Mouse (Mus musculus): ENCODE measurements around the gene Glis1.
"Not testable (repeated sequence)": the region's sequence is repeated elsewhere in the genome, so short reads cannot be mapped to it uniquely, and the experiment has no call there.

Glis1 gene

DNA sequence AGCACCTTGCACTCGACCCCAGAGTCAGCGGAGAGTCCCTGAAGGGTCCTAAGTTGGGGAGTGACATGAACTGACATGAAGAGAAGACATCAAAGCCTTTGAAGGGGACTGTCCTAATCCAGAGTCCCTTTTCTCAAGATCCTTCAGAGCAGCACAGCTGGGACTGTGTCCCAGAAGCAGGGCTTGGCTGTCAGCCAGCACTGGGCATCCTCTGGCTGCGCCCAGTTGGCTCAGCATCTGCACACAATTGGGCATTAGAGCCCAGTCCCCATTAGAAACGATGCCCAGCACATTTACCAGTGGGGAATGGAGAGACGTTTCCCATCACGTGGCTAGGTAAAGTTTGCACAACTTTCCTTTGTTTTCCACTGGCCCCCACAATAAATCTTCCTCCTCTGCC lies 142.4 kb downstream of the Glis1 start:
- DNase-seq (ENCODE audit: low spot score in 2 of 2) = no peak

GRCm38 (mm10) chr4:107577146-107577839 lies 142.9 kb downstream of the Glis1 start:
- DNase-seq (ENCODE audit: low spot score in 2 of 2) = no peak

GRCm38 (mm10) chr4:107580883-107581282 lies 146.5 kb downstream of the Glis1 start:
- no peak for DNase-seq (ENCODE audit: low spot score in 2 of 2)

DNA sequence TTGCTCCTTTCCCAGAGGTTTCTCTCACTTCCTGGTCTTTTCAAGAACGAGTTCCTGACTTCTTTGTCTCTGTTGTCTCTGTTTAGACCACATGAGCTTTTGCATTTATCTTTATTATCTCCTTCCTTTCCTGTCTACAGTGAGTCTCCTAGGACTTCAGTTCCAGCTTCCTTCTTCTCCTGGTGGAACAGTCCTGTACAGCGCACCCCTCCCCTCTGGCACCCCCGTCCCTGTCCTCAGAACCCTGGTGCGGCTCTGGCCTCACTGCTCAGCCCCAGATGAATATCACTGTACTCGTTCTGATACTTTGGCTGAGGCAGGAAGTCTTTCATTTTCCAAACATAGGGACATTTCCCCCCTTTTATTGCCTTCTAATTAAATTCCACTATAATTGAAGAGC lies 152.0 kb downstream of the Glis1 start:
- DNase-seq (ENCODE audit: low spot score in 2 of 2) = no peak

GRCm38 (mm10) chr4:107588637-107589036 lies 154.2 kb downstream of the Glis1 start:
- no peak for DNase-seq (ENCODE audit: low spot score in 2 of 2)

DNA sequence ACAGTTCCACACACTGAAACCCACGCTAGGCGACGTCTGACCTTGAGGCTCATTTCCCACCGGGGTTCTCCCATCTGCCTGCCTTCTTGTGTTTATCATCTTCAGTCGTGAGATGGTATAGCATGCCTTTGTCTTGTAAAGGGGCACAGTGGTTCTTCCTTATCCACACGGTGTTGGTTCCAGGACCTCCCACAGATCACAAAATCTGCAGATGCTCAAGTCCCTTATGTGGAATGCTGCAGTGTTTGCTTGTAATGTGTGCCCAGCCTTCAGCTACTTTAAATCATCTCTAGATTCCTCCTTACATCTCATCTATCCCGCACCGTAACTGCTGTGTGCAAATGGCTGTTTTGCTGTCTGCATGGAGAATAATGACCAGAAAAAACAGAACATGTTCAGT lies 154.7 kb downstream of the Glis1 start:
- no peak for DNase-seq (ENCODE audit: low spot score in 2 of 2)

- DNase-seq (ENCODE audit: low spot score in 2 of 2) = no peak
Observed at GRCm38 (mm10) chr4:107590805-107591534, 156.6 kb downstream of the Glis1 start.

DNA sequence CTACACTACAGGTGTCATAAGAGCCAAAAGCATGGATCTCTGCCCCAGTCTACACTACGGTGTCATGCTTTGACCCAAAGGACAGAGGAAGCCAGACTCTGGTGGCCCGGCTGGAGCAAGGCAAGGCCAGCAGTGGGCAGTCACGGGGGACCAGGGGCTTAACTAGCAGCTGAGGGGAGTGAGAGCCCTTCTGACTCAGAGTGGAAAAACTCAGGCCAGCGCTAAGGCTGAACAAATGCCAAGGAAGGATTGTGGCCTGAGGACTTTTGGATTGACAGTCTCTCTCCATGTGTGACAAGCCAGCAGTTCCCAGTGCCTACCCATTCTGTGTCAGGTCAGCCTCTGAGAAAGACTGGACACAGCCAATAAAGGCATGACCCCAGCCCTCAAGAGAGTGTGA lies 159.0 kb downstream of the Glis1 start:
- no peak for DNase-seq (ENCODE audit: low spot score in 2 of 2)

GRCm38 (mm10) chr4:107597226-107597897 lies 163.0 kb downstream of the Glis1 start:
- DNase-seq (ENCODE audit: low spot score in 2 of 2) = no peak

- no peak for DNase-seq (ENCODE audit: low spot score in 2 of 2)
Observed at GRCm38 (mm10) chr4:107597898-107598580, 163.6 kb downstream of the Glis1 start.

DNA sequence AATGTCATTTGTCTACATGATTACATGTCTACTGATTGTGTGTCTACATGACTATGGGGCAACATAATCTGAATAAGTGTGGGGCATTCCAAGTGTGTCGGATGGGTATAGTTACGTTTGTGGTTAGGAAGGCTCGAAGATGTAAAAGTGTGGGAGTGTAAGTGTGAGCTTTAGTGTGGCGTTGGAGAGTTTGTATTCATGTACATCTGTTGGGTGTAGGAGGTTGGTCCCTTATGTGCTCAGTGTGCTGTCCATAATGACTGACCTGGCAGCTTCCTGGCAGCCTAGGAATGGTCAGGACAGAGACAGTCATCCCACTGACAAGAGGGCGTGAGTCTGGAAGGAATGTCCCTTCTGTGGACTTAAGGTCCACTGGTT lies 164.2 kb downstream of the Glis1 start:
- not testable (repeated sequence) for DNase-seq (ENCODE audit: low spot score in 2 of 2)

GRCm38 (mm10) chr4:107602284-107602683 lies 167.9 kb downstream of the Glis1 start:
- no peak for DNase-seq (ENCODE audit: low spot score in 2 of 2)

DNA sequence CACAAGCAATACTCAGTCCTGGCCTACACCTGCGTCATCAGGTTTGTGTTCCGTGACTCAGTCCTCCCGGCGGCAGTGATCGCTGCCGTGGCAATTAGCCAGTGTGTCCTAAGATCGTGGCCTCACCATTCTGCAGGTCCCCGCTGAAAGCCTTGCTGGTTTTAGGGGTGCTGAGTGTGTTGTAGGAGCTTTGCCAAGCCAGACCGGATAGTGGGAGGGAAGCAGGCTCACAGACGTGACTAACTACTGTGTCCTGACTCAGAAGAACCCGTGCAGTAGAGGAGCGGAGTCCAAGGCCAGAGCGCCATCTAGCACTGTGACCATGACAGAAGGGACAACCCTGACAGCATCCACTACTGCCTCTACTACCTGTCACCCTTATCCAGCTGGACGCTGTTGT lies 168.4 kb downstream of the Glis1 start:
- no peak for DNase-seq (ENCODE audit: low spot score in 2 of 2)

- DNase-seq (ENCODE audit: low spot score in 2 of 2) = no peak
Observed at GRCm38 (mm10) chr4:107603208-107603607, 168.8 kb downstream of the Glis1 start.

DNA sequence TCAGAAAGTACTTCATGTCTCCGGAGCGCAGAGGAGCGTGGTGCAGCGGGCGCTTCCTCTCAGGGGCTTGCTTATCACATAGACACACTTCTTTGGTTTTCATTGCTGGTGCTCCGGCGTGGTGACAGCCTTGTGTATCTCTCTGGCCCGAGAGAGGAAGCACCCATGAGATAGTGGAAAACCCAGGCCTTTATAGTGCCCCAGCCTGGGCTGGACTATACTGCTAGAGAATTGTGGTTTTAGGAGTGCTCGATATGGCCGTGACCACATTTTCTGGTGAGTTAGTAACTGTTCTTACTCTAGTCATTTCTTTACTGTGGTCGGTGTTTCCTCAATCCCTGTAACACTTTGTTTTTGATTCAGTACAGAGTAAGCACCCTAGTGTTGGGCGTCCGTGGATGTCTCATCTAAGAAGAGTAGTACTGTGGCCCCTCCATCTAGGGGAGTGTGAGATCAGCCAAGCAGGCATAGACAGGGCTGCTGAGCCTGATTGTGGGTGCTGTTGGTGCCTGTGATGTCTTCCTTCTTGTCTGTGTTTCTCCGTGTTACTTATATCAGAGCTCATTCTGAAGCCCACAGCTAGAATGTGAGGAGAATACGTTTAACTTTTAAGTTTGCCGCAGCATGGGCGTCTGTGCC lies 171.7 kb downstream of the Glis1 start:
- DNase-seq (ENCODE audit: low spot score in 2 of 2) = no peak

GRCm38 (mm10) chr4:107609775-107610174 lies 175.4 kb downstream of the Glis1 start:
- no peak for DNase-seq (ENCODE audit: low spot score in 2 of 2)

GRCm38 (mm10) chr4:107611888-107612650 lies 177.7 kb downstream of the Glis1 start:
- DNase-seq (ENCODE audit: low spot score in 2 of 2) = no peak

DNA sequence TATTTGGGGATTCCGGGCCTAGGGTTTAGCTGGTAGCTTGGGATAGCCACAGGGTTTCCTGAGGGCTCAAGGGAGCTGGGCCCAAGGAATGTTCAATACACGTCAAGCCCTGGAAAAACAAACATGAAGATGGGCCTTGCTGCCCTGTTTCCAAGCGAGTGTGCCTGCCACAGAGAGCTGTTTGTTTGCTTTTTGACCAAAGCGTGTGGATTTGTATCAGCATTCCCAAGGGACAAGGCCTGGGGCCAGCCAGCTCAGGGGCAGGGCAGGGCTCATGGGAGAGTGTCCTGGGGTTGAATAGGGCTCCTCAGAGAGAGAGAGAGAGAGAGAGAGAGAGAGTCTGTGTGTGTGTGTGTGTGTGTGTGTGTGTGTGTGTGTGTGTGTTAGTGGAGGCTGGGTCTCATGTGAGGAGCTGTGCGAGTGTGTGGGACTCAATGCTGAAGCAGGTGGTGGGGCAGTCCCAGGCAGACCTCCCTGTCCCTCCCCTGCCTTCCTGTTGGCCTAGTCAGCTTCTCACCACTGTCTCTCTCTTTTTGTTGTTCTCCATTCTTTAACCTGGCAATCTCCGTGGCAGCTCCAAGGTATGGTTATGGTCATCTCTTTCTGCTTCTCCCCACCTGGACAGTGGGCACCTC lies 183.3 kb downstream of the Glis1 start:
- DNase-seq (ENCODE audit: low spot score in 2 of 2) = no peak

DNA sequence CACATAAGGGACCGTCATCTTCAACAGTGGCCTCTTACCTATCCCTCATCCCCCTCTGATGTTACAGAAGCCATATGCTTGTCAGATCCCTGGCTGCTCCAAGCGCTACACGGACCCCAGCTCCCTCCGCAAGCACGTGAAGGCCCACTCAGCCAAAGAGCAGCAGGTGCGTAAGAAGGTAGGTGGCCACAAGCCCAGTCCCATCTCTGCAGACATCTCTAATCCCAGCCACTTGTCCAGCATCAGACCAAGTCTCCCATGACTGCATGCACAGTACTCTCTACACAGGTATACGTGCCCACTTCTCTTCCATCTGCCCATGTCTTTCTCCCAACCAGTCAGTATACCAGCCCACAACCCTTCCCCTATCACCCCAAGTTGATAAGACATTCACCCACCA lies 185.1 kb downstream of the Glis1 start:
- no peak for DNase-seq (ENCODE audit: low spot score in 2 of 2)

GRCm38 (mm10) chr4:107621366-107621765 lies 187.0 kb downstream of the Glis1 start:
- no peak for DNase-seq (ENCODE audit: low spot score in 2 of 2)

GRCm38 (mm10) chr4:107622296-107622695 lies 187.9 kb downstream of the Glis1 start:
- no peak for DNase-seq (ENCODE audit: low spot score in 2 of 2)

Data from spleen, postnatal 14 days (tissue).